Mouse (Mus musculus) myocyte (in vitro differentiated cells): ENCODE measurements at regions not wholly inside any gene's neighbourhood (a gene's known extent, or its start where the extent isn't known, plus 50 kb on each side); places are given as distances from the start of the nearest gene placed in this dataset.

Experiments
- H3K27me3 ChIP-seq: one replicate; pipeline ENCODE4 v1.6.1; 2011; ENCODE audit not compliant: control insufficient read depth, insufficient read depth, insufficient read length
- H3K36me3 ChIP-seq: one replicate; pipeline ENCODE4 v1.6.1; 2011; ENCODE audit not compliant: control insufficient read depth, insufficient read depth
- H3K4me2 ChIP-seq: one replicate; pipeline ENCODE4 v1.6.1; 2011; ENCODE audit warnings: low read depth, control low read depth
- H3K4me3 ChIP-seq: one replicate; pipeline ENCODE4 v1.5.1; 2011; ENCODE audit warnings: mild to moderate bottlenecking, control low read depth, moderate library complexity
- H3K79me2 ChIP-seq: one replicate; pipeline ENCODE4 v1.6.1; 2011; ENCODE audit not compliant: control insufficient read depth, insufficient read depth
- H3ac ChIP-seq: one replicate; pipeline ENCODE4 v1.6.1; 2011; ENCODE audit not compliant: control insufficient read depth, insufficient read length
- CEBPB ChIP-seq: IDR thresholded peaks from 2 replicates; pipeline ENCODE4 v1.6.1; 2011; ENCODE audit warnings: mild to moderate bottlenecking, moderate library complexity; ENCODE audit not compliant: poor library complexity, insufficient read depth, severe bottlenecking
- E2F4 ChIP-seq: IDR thresholded peaks from one replicate; pipeline ENCODE4 v1.6.1; 2011; ENCODE audit warnings: mild to moderate bottlenecking, control low read depth, moderate library complexity; ENCODE audit not compliant: insufficient read depth
- MAX ChIP-seq: IDR thresholded peaks from one replicate; pipeline ENCODE4 v1.6.1; 2011; ENCODE audit warnings: low read depth, mild to moderate bottlenecking, control low read depth
- MYOD1 ChIP-seq, 3 experiments: IDR thresholded peaks; one replicate each; pipeline ENCODE4 v1.6.1; 2011; ENCODE audit warnings: control low read depth in 2 of 3, low read depth in 2 of 3, mild to moderate bottlenecking in 2 of 3, moderate library complexity in 1 of 3; ENCODE audit not compliant: insufficient read length in 2 of 3, control insufficient read depth in 1 of 3
- MYOG ChIP-seq, 3 experiments: IDR thresholded peaks; one replicate each; pipeline ENCODE4 v1.6.1; 2011; ENCODE audit warnings: control low read depth in 2 of 3, low read depth in 2 of 3, mild to moderate bottlenecking in 2 of 3; ENCODE audit not compliant: insufficient read length in 2 of 3, control insufficient read depth in 1 of 3, insufficient read depth in 1 of 3
- POLR2A ChIP-seq: IDR thresholded peaks from one replicate; pipeline ENCODE4 v1.6.1; 2011; ENCODE audit warnings: low read depth, mild to moderate bottlenecking, control low read depth, moderate library complexity; ENCODE audit not compliant: insufficient read length
- POLR2AphosphoS2 ChIP-seq: IDR thresholded peaks from one replicate; pipeline ENCODE4 v1.6.1; 2011; ENCODE audit warnings: low read depth, control low read depth; ENCODE audit not compliant: insufficient read length
- REST ChIP-seq: IDR thresholded peaks from one replicate; pipeline ENCODE4 v1.6.1; 2011; ENCODE audit warnings: mild to moderate bottlenecking, control low read depth, moderate library complexity; ENCODE audit not compliant: insufficient read depth, insufficient read length
- SRF ChIP-seq: IDR thresholded peaks from one replicate; pipeline ENCODE4 v1.6.1; 2011; ENCODE audit warnings: low read depth; ENCODE audit not compliant: control insufficient read depth, insufficient read length
- TCF12 ChIP-seq: IDR thresholded peaks from one replicate; pipeline ENCODE4 v1.6.1; 2011; ENCODE audit warnings: mild to moderate bottlenecking, control low read depth; ENCODE audit not compliant: poor library complexity, insufficient read depth, severe bottlenecking
- TCF3 ChIP-seq: IDR thresholded peaks from one replicate; pipeline ENCODE4 v1.6.1; 2011; ENCODE audit warnings: low read depth, control low read depth; ENCODE audit not compliant: insufficient read length
- USF1 ChIP-seq: IDR thresholded peaks from one replicate; pipeline ENCODE4 v1.6.1; 2011; ENCODE audit warnings: low read depth, mild to moderate bottlenecking, control low read depth, moderate library complexity

DNA sequence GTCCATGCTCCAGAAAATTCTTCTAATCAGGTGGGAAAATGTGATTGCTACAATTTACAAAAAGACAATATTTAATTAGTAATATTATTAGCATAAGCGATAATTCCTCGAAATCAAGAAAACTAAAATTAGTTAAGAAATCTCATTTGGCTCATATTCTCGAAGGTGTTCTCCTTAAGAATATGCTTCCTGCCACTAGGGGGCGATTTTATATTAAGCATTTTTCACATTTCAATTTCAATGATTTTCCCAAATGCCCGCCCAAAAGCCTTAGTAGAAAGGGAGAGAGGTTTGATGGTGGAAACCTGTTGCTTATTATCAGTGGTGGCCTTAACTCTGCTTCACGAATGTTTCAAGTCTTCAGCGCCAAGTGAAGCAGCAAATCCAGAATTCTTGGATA, 916.9 kb upstream of the Slc39a10 start:
- no peak overlapping the region for H3K4me3 ChIP-seq
- no peaks in the 10 kb centered on the region for H3K36me3 ChIP-seq
- H3K79me2 ChIP-seq: no peaks in the 10 kb centered on the region
- no peak overlapping the region for H3ac ChIP-seq
- no peaks in the 10 kb centered on the region for H3K27me3 ChIP-seq
- H3K4me2 ChIP-seq: no peak overlapping the region
- TF ChIP-seq POLR2A: no peak
- no peak for TF ChIP-seq USF1
- no peak for TF ChIP-seq REST
- TF ChIP-seq MAX: no peak
- TF ChIP-seq CEBPB: no peak

DNA sequence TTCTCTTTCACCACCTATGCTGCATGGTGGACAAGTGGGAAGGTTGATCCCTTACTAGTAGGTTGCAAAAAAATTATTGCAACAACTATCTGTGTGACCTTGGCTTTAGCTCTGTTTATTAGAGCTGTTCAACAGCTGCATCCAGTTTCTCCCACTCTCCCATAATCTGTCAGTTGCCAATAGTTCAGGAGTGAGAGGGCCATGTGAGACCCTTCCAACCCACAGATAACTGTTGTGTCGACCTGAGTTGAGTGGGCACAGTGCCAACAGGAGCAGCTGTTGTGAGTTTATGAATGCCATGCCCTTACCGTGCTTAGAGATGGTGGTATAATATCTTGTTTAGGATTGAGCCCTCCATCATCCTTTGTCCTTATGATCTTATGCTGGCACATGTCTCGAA, 902.1 kb upstream of the Slc39a10 start:
- Histone ChIP-seq H3K4me3 (no peak overlapping the region), H3K36me3 (no peaks in the 10 kb centered on the region), H3K4me2 (no peak overlapping the region), H3ac (no peak overlapping the region), H3K79me2 (no peaks in the 10 kb centered on the region), H3K27me3 (no peaks in the 10 kb centered on the region)
- no peak for TF ChIP-seq CEBPB
- no peak for TF ChIP-seq POLR2AphosphoS2
- TF ChIP-seq MYOD1 (IDR thresholded peaks at IDR 0.05; ENCODE audit: control insufficient read depth in 1 of 3, insufficient read length in 2 of 3, low read depth in 2 of 3): no peak
- no peak for TF ChIP-seq POLR2A
- no peak for TF ChIP-seq SRF
- no peak for TF ChIP-seq TCF12
- no peak for TF ChIP-seq REST
- no peak for TF ChIP-seq E2F4
- TF ChIP-seq MAX: no peak
- no peak for TF ChIP-seq MYOG (IDR thresholded peaks at IDR 0.05; ENCODE audit: control insufficient read depth in 1 of 3, insufficient read depth in 1 of 3, insufficient read length in 2 of 3, low read depth in 2 of 3)
- no peak for TF ChIP-seq USF1
- TF ChIP-seq TCF3: no peak
